Mouse (Mus musculus): Measurements from ENCODE around the gene Irgc1.

GRCm38 (mm10) chr7:24441785-24442184 lies 10.3 kb downstream of the Irgc1 start:
- TF ChIP-seq POLR2A (IDR thresholded peaks at IDR 0.05; ENCODE audit: insufficient read depth, low read depth, low read length) = no peak
- TF ChIP-seq CTCF (IDR thresholded peaks at IDR 0.05) = peak; percentile 94
